Mouse (Mus musculus) brain, adult 2 months (tissue): ENCODE measurements at regions not wholly inside any gene's neighbourhood (a gene's known extent, or its start where the extent isn't known, plus 50 kb on each side); places are given as distances from the start of the nearest gene placed in this dataset.

ENCODE experiments used
- DNase-seq: peaks from one replicate; pipeline ENCODE4 v3.0.0; 2011; ENCODE audit warnings: low read depth, low spot score

- peak; percentile 38 for DNase-seq
Observed at GRCm38 (mm10) chr3:33717317-33717716, 82.3 kb upstream of the Ttc14 start.

- peak; percentile 56 for DNase-seq
Observed at GRCm38 (mm10) chr3:33727915-33728314, 71.7 kb upstream of the Ttc14 start.

- peak; percentile 73 for DNase-seq
Observed at GRCm38 (mm10) chr3:33730364-33730763, 69.3 kb upstream of the Ttc14 start.

GRCm38 (mm10) chr3:33737496-33737895 is 62.1 kb upstream of the Ttc14 start:
- no peak for DNase-seq

GRCm38 (mm10) chr3:33742138-33742537 is 57.5 kb upstream of the Ttc14 start:
- peak; percentile 79 for DNase-seq
